Mouse (Mus musculus) small intestine, adult 2 months (tissue): Measurements from ENCODE around the gene Cbfa2t3. TPM values are rescaled to one million over a fixed set of nuclear protein-coding genes. Genes with fewer than 3 reads are reported as not detected.

ENCODE experiments used
- H3K27ac ChIP-seq: fragments of 200-500 bp; 2 replicates; pipeline ENCODE4 v1.5.1; 2012; ENCODE audit warnings: low read depth, low read length, control low read depth, inconsistent platforms; ENCODE audit not compliant: insufficient read depth
- H3K27me3 ChIP-seq: fragments of 200-500 bp; 2 replicates; pipeline ENCODE4 v1.6.1; 2012; ENCODE audit warnings: mild to moderate bottlenecking, moderate library complexity, low read length, inconsistent platforms; ENCODE audit not compliant: control insufficient read depth, insufficient read depth
- H3K36me3 ChIP-seq: fragments of 200-500 bp; 2 replicates; pipeline ENCODE4 v1.6.1; 2012; ENCODE audit warnings: mild to moderate bottlenecking, low read length, control low read depth, inconsistent platforms; ENCODE audit not compliant: control insufficient read depth, insufficient read depth
- H3K4me1 ChIP-seq: fragments of 200-500 bp; 2 replicates; pipeline ENCODE4 v1.6.1; 2012; ENCODE audit warnings: low read length, inconsistent platforms, mixed read lengths; ENCODE audit not compliant: control insufficient read depth, insufficient read depth, insufficient read length
- H3K4me3 ChIP-seq: fragments of 200-500 bp; 2 replicates; pipeline ENCODE4 v1.5.1; 2012; ENCODE audit warnings: low read depth, mild to moderate bottlenecking, control low read depth, inconsistent platforms, low read length, moderate library complexity
- CTCF ChIP-seq: fragments of 200-500 bp; IDR thresholded peaks from 2 replicates; pipeline ENCODE4 v1.5.1; 2012; ENCODE audit warnings: low read depth, mild to moderate bottlenecking, control low read depth, inconsistent platforms, low read length, moderate library complexity, mixed read lengths; ENCODE audit not compliant: insufficient replicate concordance, insufficient read length; ENCODE audit errors: extremely low read depth
- POLR2A ChIP-seq: fragments of 200-500 bp; IDR thresholded peaks from 2 replicates; pipeline ENCODE4 v1.6.1; 2012; ENCODE audit warnings: low read depth, mild to moderate bottlenecking, control low read depth, inconsistent platforms, low read length, moderate library complexity
- WGBS: fragments of 180-500 bp; shearing (Covaris S2); methylation state at CpG from one replicate; pipeline ENCODE4 v1.1.7; 2018; 5-methylcytosine and 5-hydroxymethylcytosine counted together
- polyA plus RNA-seq: library from polyadenylated mRNA; depleted of rRNA; stranded (reverse); fragments of >200 nt; gene quantifications from 2 replicates; pipeline ENCODE4 v1.2.3, GENCODE M21; 2012

Cbfa2t3 gene
- polyA plus RNA-seq, 1 experiment, result 14.8 TPM

- TF ChIP-seq POLR2A (no peak), CTCF (no peak)
- Histone ChIP-seq H3K27ac (no peak overlapping the region), H3K4me3 (no peak overlapping the region), H3K27me3 (no peaks in the 10 kb centered on the region), H3K4me1 (no peaks in the 10 kb centered on the region), H3K36me3 (no peaks in the 10 kb centered on the region)
- WGBS, result 81% methylated on average over 2 of the region's 2 CpGs
Measured at GRCm38 (mm10) chr8:122626896-122627295, 72.0 kb downstream of the Cbfa2t3 start.

- TF ChIP-seq POLR2A (no peak), CTCF (no peak)
- Histone ChIP-seq H3K27me3 (no peaks in the 10 kb centered on the region), H3K4me1 (no peaks in the 10 kb centered on the region), H3K27ac (no peak overlapping the region), H3K36me3 (no peaks in the 10 kb centered on the region), H3K4me3 (no peak overlapping the region)
- 42% methylated on average over 9 of the region's 9 CpGs for WGBS
Measured at GRCm38 (mm10) chr8:122625811-122626210, 73.1 kb downstream of the Cbfa2t3 start.

- no peak overlapping the region for H3K27ac ChIP-seq
- H3K36me3 ChIP-seq, result no peaks in the 10 kb centered on the region
- 75% methylated on average over 5 of the region's 5 CpGs for WGBS
- H3K4me1 ChIP-seq, result no peaks in the 10 kb centered on the region
- no peak for TF ChIP-seq CTCF
- no peak for TF ChIP-seq POLR2A
- no peaks in the 10 kb centered on the region for H3K27me3 ChIP-seq
- no peak overlapping the region for H3K4me3 ChIP-seq
Measured at GRCm38 (mm10) chr8:122624653-122625052, 74.3 kb downstream of the Cbfa2t3 start.

- no peak for TF ChIP-seq POLR2A
- TF ChIP-seq CTCF, result no peak
- no peaks in the 10 kb centered on the region for H3K4me1 ChIP-seq
- H3K36me3 ChIP-seq, result no peaks in the 10 kb centered on the region
- H3K4me3 ChIP-seq, result no peak overlapping the region
- no peak overlapping the region for H3K27ac ChIP-seq
- WGBS, result 90% methylated on average over 17 of the region's 17 CpGs
- no peaks in the 10 kb centered on the region for H3K27me3 ChIP-seq
Measured at GRCm38 (mm10) chr8:122623844-122624642, 74.9 kb downstream of the Cbfa2t3 start.

- 53% methylated on average over 6 of the region's 6 CpGs for WGBS
- no peak within 1 kb of the TSS for H3K4me3 ChIP-seq
- no peaks in the 10 kb centered on the region; the same call in 1 of the 2 replicates for H3K4me1 ChIP-seq
- H3K27ac ChIP-seq, result no peak within 1 kb of the TSS
- no peaks in the 10 kb centered on the region for H3K27me3 ChIP-seq
- no peaks in the 10 kb centered on the region for H3K36me3 ChIP-seq
- TF ChIP-seq CTCF (no peak), POLR2A (no peak)
Measured at GRCm38 (mm10) chr8:122622727-122623126, 76.2 kb downstream of the Cbfa2t3 start, which contains the start of gene Pabpn1l. Gene Pabpn1l (minus strand): TSS chr8:122622739.

GRCm38 (mm10) chr8:122620446-122620845 lies 78.5 kb downstream of the Cbfa2t3 start:
- Histone ChIP-seq H3K36me3 (no peaks in the 10 kb centered on the region), H3K4me3 (no peak overlapping the region), H3K27ac (no peak overlapping the region), H3K4me1 (no peaks in the 10 kb centered on the region; the same call in 1 of the 2 replicates), H3K27me3 (no peaks in the 10 kb centered on the region)
- WGBS, result 49% methylated on average over 5 of the region's 5 CpGs
- no peak for TF ChIP-seq CTCF
- no peak for TF ChIP-seq POLR2A

GRCm38 (mm10) chr8:122618660-122619378 lies 80.1 kb downstream of the Cbfa2t3 start:
- Histone ChIP-seq H3K4me3 (no peak overlapping the region), H3K36me3 (peaks cover 2% of the 10 kb centered on the region), H3K4me1 (no peaks in the 10 kb centered on the region; the same call in 1 of the 2 replicates), H3K27me3 (no peaks in the 10 kb centered on the region), H3K27ac (no peak overlapping the region)
- TF ChIP-seq CTCF (no peak), POLR2A (no peak)
- WGBS, result 78% methylated on average over 6 of the region's 6 CpGs
